Mouse (Mus musculus) activated CD4-positive, CD25-positive, alpha-beta regulatory T cell, adult 9 weeks (primary cell): Measurements from ENCODE around the gene Gp5. TPM values are rescaled to one million over a fixed set of nuclear protein-coding genes. Genes with fewer than 3 reads are reported as not detected.

Experiments used
- polyA plus RNA-seq: library from polyadenylated mRNA; unstranded; fragments of 100-300 nt; shearing (Covaris generic); gene quantifications from one replicate; pipeline ENCODE4 v1.2.1, GENCODE M21; 2017

The Gp5 gene
- polyA plus RNA-seq = not detected

DNA sequence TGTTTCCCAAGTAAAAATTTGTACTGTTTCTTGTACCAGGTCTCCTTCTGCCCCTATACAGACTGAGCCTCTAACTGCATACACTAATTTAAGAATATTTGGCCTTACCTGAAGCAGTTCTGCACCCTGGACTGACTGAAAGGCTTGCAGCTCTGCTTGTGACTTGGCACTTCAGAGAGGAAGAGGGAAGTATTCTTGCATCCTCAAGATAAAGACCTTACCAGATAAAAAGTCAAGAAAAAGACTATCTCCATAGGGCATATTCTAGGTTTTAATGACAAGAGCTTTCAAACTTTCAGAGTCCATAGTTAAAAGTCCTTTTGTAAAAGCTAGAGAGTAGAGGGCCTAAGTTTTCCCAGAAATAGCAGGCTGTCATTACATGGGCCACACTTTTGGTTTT lies at the start of gene Gp5:
Gene Gp5, minus strand, starts transcription at position 133 of the 400 bp plus-strand sequence.

DNA sequence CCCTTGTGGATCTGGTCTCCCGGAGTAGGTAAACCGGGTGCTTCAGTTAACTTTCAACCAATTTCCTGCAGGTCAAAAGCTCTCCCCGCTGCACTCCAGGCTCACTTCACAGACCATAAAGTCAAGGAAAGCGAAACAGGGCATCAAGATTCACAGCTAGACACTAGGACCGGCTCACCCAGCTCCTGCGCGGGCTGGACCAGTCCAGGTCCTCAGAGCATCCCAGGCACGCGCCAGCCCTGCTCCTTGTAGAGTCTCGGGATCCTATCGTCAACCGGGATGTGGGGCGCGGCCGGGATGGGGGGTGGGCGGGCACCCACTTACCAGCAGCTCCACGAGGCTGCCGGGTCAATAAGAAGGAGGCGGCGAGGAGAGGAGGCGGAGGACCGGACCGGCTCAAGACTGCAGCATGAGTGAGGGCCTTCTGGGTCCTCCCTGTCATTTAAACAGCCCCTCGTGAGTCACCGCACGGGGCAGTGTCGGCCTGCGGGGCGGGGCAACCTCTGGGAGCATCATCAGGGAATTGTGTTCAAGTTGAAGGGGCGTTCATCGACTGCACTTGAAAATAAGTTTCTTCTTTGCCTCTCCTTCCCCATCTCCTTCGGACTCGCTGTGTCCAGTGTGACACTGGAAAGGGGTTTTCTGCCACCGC lies 27.6 kb downstream of the Gp5 start, which contains the start of gene Lrrc15:
Gene Lrrc15, minus strand, starts transcription at position 413 of the 652 bp plus-strand sequence.

DNA sequence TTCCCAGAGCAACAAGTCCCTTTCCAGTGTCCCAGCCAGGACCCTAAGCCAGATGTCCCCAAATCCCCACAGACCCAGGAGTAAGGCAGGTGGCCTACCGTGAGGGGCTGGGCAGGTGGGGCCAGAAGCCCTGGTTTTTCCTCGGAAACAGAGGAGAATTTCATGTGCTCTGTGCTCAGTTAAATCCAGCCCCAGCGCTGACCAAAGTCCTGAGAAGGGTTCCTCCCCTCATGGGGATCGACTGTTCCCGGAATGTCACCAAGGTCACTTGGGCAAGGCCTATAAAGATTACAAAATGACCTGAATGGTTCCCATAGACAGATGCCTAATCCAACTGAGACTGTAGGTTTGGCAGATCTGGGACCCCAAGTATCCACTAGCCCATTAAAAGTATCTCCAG lies 43.2 kb downstream of the Gp5 start, which contains the start of gene Cpn2:
Gene Cpn2, minus strand, starts transcription at position 141 of the 400 bp plus-strand sequence.

Other genes starting within 250 kb of the Gp5 start
- gene Hes1, start 246.4 kb downstream of the Gp5 start, polyA plus RNA-seq = not detected
- gene Cpn2, start 43.3 kb downstream of the Gp5 start, polyA plus RNA-seq = not detected
- gene Lrrc15, start 27.5 kb downstream of the Gp5 start, polyA plus RNA-seq = not detected
- 5.2 TPM for gene Atp13a3, start 95.2 kb upstream of the Gp5 start, polyA plus RNA-seq
- 0.34 TPM for gene Tmem44, start 240.1 kb upstream of the Gp5 start, polyA plus RNA-seq